Mouse (Mus musculus) cerebellum, adult 11-12 months (tissue): Measurements from ENCODE around the gene Ralgapa2.
"Not testable (repeated sequence)": the region's sequence is repeated elsewhere in the genome, so short reads cannot be mapped to it uniquely, and the experiment has no call there.

Experiments used
- DNase-seq: peaks from one replicate; pipeline ENCODE4 v3.0.0; 2022

Gene Ralgapa2

GRCm38 (mm10) chr2:146496995-146497394 lies 15.1 kb downstream of the Ralgapa2 start:
- DNase-seq: no peak

- no peak for DNase-seq
These were observed 16.4 kb downstream of the Ralgapa2 start for GRCm38 (mm10) chr2:146495781-146496180.

- DNase-seq: no peak
These were observed 18.7 kb downstream of the Ralgapa2 start for GRCm38 (mm10) chr2:146493354-146493946.

GRCm38 (mm10) chr2:146491830-146492610 lies 20.1 kb downstream of the Ralgapa2 start:
- DNase-seq: no peak

- DNase-seq: no peak
These were observed 21.2 kb downstream of the Ralgapa2 start for GRCm38 (mm10) chr2:146490926-146491325.

- DNase-seq: no peak
These were observed 23.9 kb downstream of the Ralgapa2 start for GRCm38 (mm10) chr2:146488291-146488690.

GRCm38 (mm10) chr2:146482859-146483258 lies 29.3 kb downstream of the Ralgapa2 start:
- DNase-seq: no peak

GRCm38 (mm10) chr2:146477491-146477890 lies 34.7 kb downstream of the Ralgapa2 start:
- peak; percentile 25 for DNase-seq

- no peak for DNase-seq
These were observed 35.6 kb downstream of the Ralgapa2 start for GRCm38 (mm10) chr2:146476428-146476972.

- no peak for DNase-seq
These were observed 36.1 kb downstream of the Ralgapa2 start for GRCm38 (mm10) chr2:146476001-146476400.

- no peak for DNase-seq
These were observed 41.2 kb downstream of the Ralgapa2 start for GRCm38 (mm10) chr2:146470947-146471346.

GRCm38 (mm10) chr2:146469707-146470420 lies 42.3 kb downstream of the Ralgapa2 start:
- DNase-seq: no peak

GRCm38 (mm10) chr2:146468898-146469297 lies 43.2 kb downstream of the Ralgapa2 start:
- no peak for DNase-seq

- DNase-seq: no peak
These were observed 44.1 kb downstream of the Ralgapa2 start for GRCm38 (mm10) chr2:146468016-146468415.

- DNase-seq: not testable (repeated sequence)
These were observed 45.3 kb downstream of the Ralgapa2 start for GRCm38 (mm10) chr2:146466811-146467210.

GRCm38 (mm10) chr2:146457494-146457893 lies 54.6 kb downstream of the Ralgapa2 start:
- DNase-seq: no peak

GRCm38 (mm10) chr2:146456612-146457011 lies 55.5 kb downstream of the Ralgapa2 start:
- DNase-seq: no peak

GRCm38 (mm10) chr2:146456062-146456461 lies 56.1 kb downstream of the Ralgapa2 start:
- DNase-seq: no peak

GRCm38 (mm10) chr2:146444009-146444408 lies 68.1 kb downstream of the Ralgapa2 start:
- no peak for DNase-seq

- DNase-seq: no peak
These were observed 68.8 kb downstream of the Ralgapa2 start for GRCm38 (mm10) chr2:146443291-146443875.

GRCm38 (mm10) chr2:146441711-146442110 lies 70.4 kb downstream of the Ralgapa2 start:
- no peak for DNase-seq

- DNase-seq: no peak
These were observed 83.4 kb downstream of the Ralgapa2 start for GRCm38 (mm10) chr2:146428751-146429150.

- DNase-seq: no peak
These were observed 84.8 kb downstream of the Ralgapa2 start for GRCm38 (mm10) chr2:146427380-146427779.
